Mouse (Mus musculus): ENCODE measurements at regions not wholly inside any gene's neighbourhood (a gene's known extent, or its start where the extent isn't known, plus 50 kb on each side); places are given as distances from the start of the nearest gene placed in this dataset.

DNA sequence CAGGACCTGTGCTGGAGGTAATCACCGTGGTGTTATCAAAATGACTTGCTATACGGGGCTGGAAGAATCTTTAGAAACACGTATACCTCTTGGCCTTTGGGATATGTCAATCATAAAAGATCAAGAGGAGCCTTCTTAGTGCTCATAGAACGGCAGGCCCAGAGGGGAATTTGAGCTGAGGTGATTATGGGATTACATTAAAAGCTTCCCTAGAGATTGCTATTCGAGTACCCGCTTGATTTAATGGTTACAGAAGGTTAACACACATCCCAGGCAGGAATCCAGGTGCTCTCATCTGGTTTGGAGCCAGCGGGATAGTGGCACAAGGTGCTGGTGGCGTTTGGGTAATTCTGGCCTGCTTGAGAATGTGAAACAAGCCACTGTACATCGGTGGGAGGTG lies 241.4 kb downstream of the Drd1 start:
- TF ChIP-seq CTCF (IDR thresholded peaks at IDR 0.05; ENCODE audit: control insufficient read depth, insufficient read depth, low read length) (no peak), POLR2A (IDR thresholded peaks at IDR 0.05; ENCODE audit: borderline replicate concordance, control insufficient read depth, low read depth, low read length) (no peak)
